Mouse (Mus musculus) kidney, embryonic 15.5 days (tissue): ENCODE results near the gene Sh2d4b. TPM values are rescaled to one million over a fixed set of nuclear protein-coding genes. Genes with fewer than 3 reads are reported as not detected.

ENCODE experiments used
- ATAC-seq: fragments of 200-750 bp; cut with Nextera tagmentation; replicated peaks from 2 replicates; pipeline ENCODE4 v1.8.0; 2017; ENCODE audit warnings: moderate TSS enrichment; ENCODE audit not compliant: low FRiP score
- H3K27ac ChIP-seq: fragments of 300-500 bp; sonication (generic); 2 replicates; pipeline ENCODE4 v1.5.1; 2015; ENCODE audit warnings: mild to moderate bottlenecking, inconsistent platforms
- H3K27me3 ChIP-seq: fragments of 300-500 bp; sonication (generic); 2 replicates; pipeline ENCODE4 v1.6.1; 2015; ENCODE audit warnings: inconsistent platforms
- H3K36me3 ChIP-seq: fragments of 300-500 bp; sonication (generic); 2 replicates; pipeline ENCODE4 v1.6.1; 2015; ENCODE audit warnings: inconsistent platforms
- H3K4me1 ChIP-seq: fragments of 300-500 bp; sonication (generic); 2 replicates; pipeline ENCODE4 v1.6.1; 2015; ENCODE audit warnings: inconsistent platforms
- H3K4me2 ChIP-seq: fragments of 300-500 bp; sonication (generic); 2 replicates; pipeline ENCODE4 v1.6.1; 2015; ENCODE audit warnings: moderate library complexity, mild to moderate bottlenecking, inconsistent platforms
- H3K4me3 ChIP-seq: fragments of 300-500 bp; sonication (generic); replicated peaks from 2 replicates; pipeline ENCODE4 v1.5.1; 2015; ENCODE audit warnings: mild to moderate bottlenecking, inconsistent platforms
- H3K9ac ChIP-seq: fragments of 300-500 bp; sonication (generic); 2 replicates; pipeline ENCODE4 v1.6.1; 2015; ENCODE audit warnings: mild to moderate bottlenecking, inconsistent platforms
- H3K9me3 ChIP-seq: fragments of 300-500 bp; sonication (generic); replicated peaks from 2 replicates; pipeline ENCODE4 v1.6.1; 2016; ENCODE audit warnings: inconsistent platforms
- WGBS: fragments of 180-500 bp; shearing (Covaris S2); methylation state at CpG from one replicate; pipeline ENCODE4 v1.1.7; 2015; ENCODE audit warnings: mixed read lengths; 5-methylcytosine and 5-hydroxymethylcytosine counted together
- polyA plus RNA-seq: library from polyadenylated mRNA; unstranded; fragments of >200 nt; fragmentation: Nextera tagmentation; extraction: Ambion mirVana; gene quantifications from 2 replicates; pipeline ENCODE4 v1.2.1, GENCODE M21; 2015

Gene Sh2d4b
- polyA plus RNA-seq, 1 experiment from 2014 or later, result 0.92 TPM

GRCm38 (mm10) chr14:40818051-40818450 lies 75.0 kb downstream of the Sh2d4b start:
- no peaks in the 10 kb centered on the region; the same call in 1 of the 2 replicates for H3K4me1 ChIP-seq
- 0 out of 2 replicates have a peak overlapping the region, but pooled peaks have one; percentile 10 for H3K27ac ChIP-seq
- no peak overlapping the region for H3K9ac ChIP-seq
- H3K27me3 ChIP-seq, result no peaks in the 10 kb centered on the region
- H3K4me3 ChIP-seq, result no peak overlapping the region
- H3K9me3 ChIP-seq, result no peaks in the 10 kb centered on the region
- H3K4me2 ChIP-seq, result no peak overlapping the region
- H3K36me3 ChIP-seq, result no peaks in the 10 kb centered on the region
- ATAC-seq, result peak; percentile 52; the same call in 1 of the 2 replicates
- WGBS, result 69% methylated on average over 2 of the region's 2 CpGs

DNA sequence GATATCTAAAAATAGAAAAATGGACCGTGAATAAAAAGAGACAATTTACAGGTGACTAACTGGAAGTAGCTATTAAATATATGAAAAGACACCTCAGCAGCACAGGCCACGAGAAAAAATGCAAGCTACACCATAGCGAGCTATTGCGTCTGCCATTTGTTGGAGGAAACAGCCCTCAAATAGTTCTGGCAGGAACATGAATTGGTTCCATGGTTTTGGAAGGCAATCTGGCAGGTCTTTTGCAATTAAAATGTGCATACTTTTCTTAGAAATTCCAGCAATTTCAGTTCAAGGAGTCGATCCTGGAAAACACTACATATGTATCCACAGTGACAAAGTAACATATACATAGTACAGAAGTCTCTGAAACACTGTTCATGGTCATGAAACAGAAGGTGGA lies 76.4 kb downstream of the Sh2d4b start:
- no peak overlapping the region for H3K9ac ChIP-seq
- H3K4me2 ChIP-seq, result no peak overlapping the region
- 89% methylated on average over 5 of the region's 5 CpGs for WGBS
- H3K27me3 ChIP-seq, result no peaks in the 10 kb centered on the region
- H3K4me3 ChIP-seq, result no peak overlapping the region
- H3K27ac ChIP-seq, result no peak overlapping the region
- no peak for ATAC-seq
- H3K9me3 ChIP-seq, result no peaks in the 10 kb centered on the region
- no peaks in the 10 kb centered on the region; the same call in 1 of the 2 replicates for H3K4me1 ChIP-seq
- H3K36me3 ChIP-seq, result no peaks in the 10 kb centered on the region

DNA sequence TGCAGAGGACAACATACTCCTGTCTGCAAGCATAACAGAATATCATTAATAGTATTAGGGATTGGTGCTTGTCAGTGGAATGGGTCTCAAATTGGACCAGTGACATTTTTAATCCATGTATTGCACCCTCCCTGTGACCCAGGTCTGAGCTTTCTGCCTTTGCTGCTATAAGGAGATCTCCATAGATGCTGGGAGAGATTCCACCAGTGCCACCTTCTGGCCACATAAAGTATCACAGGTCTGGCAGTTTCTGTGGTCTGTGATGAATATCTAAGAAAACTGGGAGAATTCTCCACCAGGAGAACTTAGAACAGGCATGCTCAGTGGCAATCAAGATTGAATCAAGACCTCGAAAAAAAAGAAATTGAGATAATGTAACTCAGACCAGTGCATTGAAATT lies 101.5 kb downstream of the Sh2d4b start:
- ATAC-seq, result peak; percentile 62; the same call in 1 of the 2 replicates
- Histone ChIP-seq H3K27ac (no peak overlapping the region), H3K4me1 (no peaks in the 10 kb centered on the region), H3K9me3 (no peaks in the 10 kb centered on the region), H3K9ac (no peak overlapping the region), H3K27me3 (no peaks in the 10 kb centered on the region), H3K4me2 (no peak overlapping the region), H3K4me3 (no peak overlapping the region), H3K36me3 (no peaks in the 10 kb centered on the region)
- 41% methylated on average over 1 of the region's 1 CpGs for WGBS

- H3K4me2 ChIP-seq, result no peak overlapping the region
- ATAC-seq, result peak; percentile 69; the same call in 1 of the 2 replicates
- H3K4me3 ChIP-seq, result no peak overlapping the region
- no peaks in the 10 kb centered on the region for H3K27me3 ChIP-seq
- H3K9ac ChIP-seq, result no peak overlapping the region
- no peaks in the 10 kb centered on the region for H3K9me3 ChIP-seq
- H3K36me3 ChIP-seq, result no peaks in the 10 kb centered on the region
- H3K27ac ChIP-seq, result no peak overlapping the region
- no peaks in the 10 kb centered on the region for H3K4me1 ChIP-seq
- WGBS, result 36% methylated on average over 3 of the region's 3 CpGs
Observed at GRCm38 (mm10) chr14:40789110-40789509, 104.0 kb downstream of the Sh2d4b start.

DNA sequence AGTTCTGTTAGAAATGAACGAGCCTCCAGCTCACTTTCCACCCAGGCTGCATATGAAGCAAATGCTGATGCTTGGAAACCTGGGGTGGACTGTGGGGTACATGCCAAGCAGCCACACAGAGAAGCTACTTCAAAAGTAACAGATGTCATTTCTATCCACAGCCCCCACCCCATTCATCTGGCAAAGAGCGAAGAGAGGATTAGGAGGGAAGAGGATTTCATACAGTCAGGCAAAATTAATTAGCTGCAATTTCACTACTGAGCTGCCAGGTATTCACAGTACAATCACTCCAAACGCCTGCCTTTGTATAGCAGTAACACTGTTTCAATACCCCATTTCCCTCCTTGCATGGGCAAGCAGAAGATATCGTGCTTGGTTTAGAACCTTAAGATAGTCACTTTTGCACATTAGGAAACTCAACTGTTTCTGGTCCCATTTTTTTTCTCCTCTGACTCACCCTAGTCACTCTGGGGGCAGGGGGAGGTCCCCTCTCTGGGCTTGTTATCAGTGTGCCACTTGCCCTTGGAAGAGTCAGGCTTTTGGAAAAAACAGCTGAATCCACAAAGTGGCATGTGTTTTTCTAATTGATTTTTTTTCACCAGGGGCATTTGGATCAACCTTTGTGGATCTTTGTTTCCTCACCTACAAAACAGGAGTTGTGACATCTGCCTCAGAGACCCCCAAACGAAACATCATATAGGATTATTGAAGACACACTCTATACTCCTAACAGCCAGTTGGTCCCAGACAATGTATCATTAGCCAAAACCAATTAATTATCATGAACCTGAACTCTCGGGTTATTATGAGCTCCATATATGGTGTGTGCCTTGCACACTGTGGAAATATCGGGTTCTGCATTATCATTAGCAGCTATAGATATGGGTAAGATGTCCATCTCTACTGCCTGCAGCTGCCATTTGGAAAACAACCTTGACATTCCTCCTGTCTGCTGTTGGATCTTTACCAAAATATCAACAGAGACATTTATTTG lies 123.7 kb downstream of the Sh2d4b start:
- Histone ChIP-seq H3K36me3 (no peaks in the 10 kb centered on the region), H3K27ac (no peak overlapping the region), H3K27me3 (no peaks in the 10 kb centered on the region), H3K9ac (no peak overlapping the region), H3K4me1 (no peaks in the 10 kb centered on the region), H3K4me2 (no peak overlapping the region), H3K4me3 (no peak overlapping the region), H3K9me3 (no peaks in the 10 kb centered on the region)
- 74% methylated on average over 7 of the region's 7 CpGs for WGBS
- no peak for ATAC-seq

Other genes with a start within 250 kb of the Sh2d4b start
- gene Tspan14, start 73.5 kb upstream of the Sh2d4b start, polyA plus RNA-seq, result 109 and 112 TPM in 2 replicates
- 96.8 and 103 TPM in 2 replicates for gene Fam213a, start 120.5 kb upstream of the Sh2d4b start, polyA plus RNA-seq
- not detected in 2 replicates for gene Dydc2, start 175.9 kb upstream of the Sh2d4b start, polyA plus RNA-seq
- gene Dydc1, start 179.6 kb upstream of the Sh2d4b start, polyA plus RNA-seq, result 0.16 TPM in 1 of 2 replicates, not detected in the other
- 0.46 and 0.88 TPM in 2 replicates for gene Mat1a, start 211.8 kb upstream of the Sh2d4b start, polyA plus RNA-seq
- gene Sftpa1, start 238.5 kb upstream of the Sh2d4b start, polyA plus RNA-seq, result not detected in 2 replicates